Mouse (Mus musculus): Measurements from ENCODE around the gene Olfr1501. TPM values are rescaled to one million over a fixed set of nuclear protein-coding genes. Genes with fewer than 3 reads are reported as not detected.
"Not testable (repeated sequence)": the region's sequence is repeated elsewhere in the genome, so short reads cannot be mapped to it uniquely, and the experiment has no call there.

The Olfr1501 gene
- not detected in 2 replicates for polyA plus RNA-seq (2014; fragmentation: Nextera tagmentation; extraction: Ambion mirVana)

GRCm38 (mm10) chr19:13850592-13850991 is at the start of gene Olfr1501:
Gene Olfr1501, minus strand, starts transcription at chr19:13850692.
- H3K27me3 ChIP-seq (ENCODE audit: control insufficient read depth, insufficient read depth, low read length); H3K27ac ChIP-seq; H3K36me3 ChIP-seq (replicated peaks; ENCODE audit: control insufficient read depth, insufficient read depth); H3K4me1 ChIP-seq (replicated peaks; ENCODE audit: control insufficient read depth, insufficient read depth, low read length); DNase-seq (ENCODE audit: low spot score); H3K9me3 ChIP-seq (ENCODE audit: control insufficient read depth, low read length); H3K4me3 ChIP-seq (replicated peaks; ENCODE audit: low read length); H3K9ac ChIP-seq; ATAC-seq (ENCODE audit: low FRiP score); H3K4me2 ChIP-seq (replicated peaks): not testable (repeated sequence)

GRCm38 (mm10) chr19:13897828-13898227 is 47.3 kb upstream of the Olfr1501 start, which contains the start of gene Olfr1504:
Gene Olfr1504, minus strand, starts transcription at chr19:13897928.
- no peaks in the 10 kb centered on the region for H3K9me3 ChIP-seq (ENCODE audit: control insufficient read depth, low read length)
- WGBS, result 72% methylated on average over 1 of the region's 1 CpGs
- H3K4me2 ChIP-seq (replicated peaks), result no peak within 1 kb of the TSS
- H3K27ac ChIP-seq, result no peak within 1 kb of the TSS
- H3K27me3 ChIP-seq (ENCODE audit: control insufficient read depth, insufficient read depth, low read length), result no peaks in the 10 kb centered on the region
- no peak within 1 kb of the TSS for H3K9ac ChIP-seq
- no peaks in the 10 kb centered on the region for H3K36me3 ChIP-seq (replicated peaks; ENCODE audit: control insufficient read depth, insufficient read depth)
- DNase-seq (ENCODE audit: low spot score), result no peak
- no peak within 1 kb of the TSS for H3K4me3 ChIP-seq (replicated peaks; ENCODE audit: low read length)
- H3K4me1 ChIP-seq (replicated peaks; ENCODE audit: control insufficient read depth, insufficient read depth, low read length), result no peaks in the 10 kb centered on the region
- ATAC-seq (ENCODE audit: low FRiP score), result no peak

GRCm38 (mm10) chr19:13861495-13861894 is 11.0 kb upstream of the Olfr1501 start, which contains the start of gene Olfr1502:
Gene Olfr1502, plus strand, starts transcription at chr19:13861795.
- H3K4me3 ChIP-seq (replicated peaks; ENCODE audit: low read length), result no peak within 1 kb of the TSS
- DNase-seq (ENCODE audit: low spot score), result no peak
- H3K36me3 ChIP-seq (replicated peaks; ENCODE audit: control insufficient read depth, insufficient read depth), result no peaks in the 10 kb centered on the region
- no peaks in the 10 kb centered on the region for H3K27me3 ChIP-seq (ENCODE audit: control insufficient read depth, insufficient read depth, low read length)
- H3K9ac ChIP-seq, result no peak within 1 kb of the TSS
- no peak within 1 kb of the TSS for H3K4me2 ChIP-seq (replicated peaks)
- H3K27ac ChIP-seq, result no peak within 1 kb of the TSS
- no peaks in the 10 kb centered on the region for H3K9me3 ChIP-seq (ENCODE audit: control insufficient read depth, low read length)
- H3K4me1 ChIP-seq (replicated peaks; ENCODE audit: control insufficient read depth, insufficient read depth, low read length), result no peaks in the 10 kb centered on the region
- 92% methylated on average over 1 of the region's 1 CpGs for WGBS
- no peak for ATAC-seq (ENCODE audit: low FRiP score)

- Histone ChIP-seq H3K4me2 (replicated peaks) (no peak within 1 kb of the TSS), H3K9ac (no peak within 1 kb of the TSS), H3K27ac (no peak within 1 kb of the TSS), H3K36me3 (replicated peaks; ENCODE audit: control insufficient read depth, insufficient read depth) (no peaks in the 10 kb centered on the region), H3K27me3 (ENCODE audit: control insufficient read depth, insufficient read depth, low read length) (no peaks in the 10 kb centered on the region), H3K4me1 (replicated peaks; ENCODE audit: control insufficient read depth, insufficient read depth, low read length) (no peaks in the 10 kb centered on the region), H3K9me3 (ENCODE audit: control insufficient read depth, low read length) (no peaks in the 10 kb centered on the region), H3K4me3 (replicated peaks; ENCODE audit: low read length) (no peak within 1 kb of the TSS)
- ATAC-seq (ENCODE audit: low FRiP score) (no peak), DNase-seq (ENCODE audit: low spot score) (no peak)
Measured at GRCm38 (mm10) chr19:13830388-13830787, 20.1 kb downstream of the Olfr1501 start, which contains the start of gene Olfr1500. Gene Olfr1500, minus strand, starts transcription at chr19:13830488.

- Histone ChIP-seq H3K36me3 (replicated peaks; ENCODE audit: control insufficient read depth, insufficient read depth) (no peaks in the 10 kb centered on the region), H3K27ac (no peak overlapping the region), H3K9me3 (ENCODE audit: control insufficient read depth, low read length) (no peaks in the 10 kb centered on the region), H3K9ac (no peak overlapping the region), H3K4me3 (replicated peaks; ENCODE audit: low read length) (no peak overlapping the region), H3K4me2 (replicated peaks) (no peak overlapping the region), H3K4me1 (replicated peaks; ENCODE audit: control insufficient read depth, insufficient read depth, low read length) (no peaks in the 10 kb centered on the region), H3K27me3 (ENCODE audit: control insufficient read depth, insufficient read depth, low read length) (no peaks in the 10 kb centered on the region)
- DNase-seq (ENCODE audit: low spot score) (no peak), ATAC-seq (ENCODE audit: low FRiP score) (no peak)
- 81% methylated on average over 3 of the region's 3 CpGs for WGBS
Measured at GRCm38 (mm10) chr19:13828447-13828846, 22.0 kb downstream of the Olfr1501 start.

- no peak for ATAC-seq (ENCODE audit: low FRiP score)
- WGBS, result 74% methylated on average over 5 of the region's 5 CpGs
Measured at GRCm38 (mm10) chr19:13820847-13821246, 29.6 kb downstream of the Olfr1501 start.

GRCm38 (mm10) chr19:13819347-13819746 is 31.1 kb downstream of the Olfr1501 start, which contains the start of gene Olfr1499:
Gene Olfr1499, minus strand, starts transcription at chr19:13819447.
- H3K36me3 ChIP-seq (replicated peaks; ENCODE audit: control insufficient read depth, insufficient read depth), result no peaks in the 10 kb centered on the region
- no peak within 1 kb of the TSS for H3K27ac ChIP-seq
- DNase-seq (ENCODE audit: low spot score), result no peak
- H3K4me1 ChIP-seq (replicated peaks; ENCODE audit: control insufficient read depth, insufficient read depth, low read length), result no peaks in the 10 kb centered on the region
- H3K27me3 ChIP-seq (ENCODE audit: control insufficient read depth, insufficient read depth, low read length), result no peaks in the 10 kb centered on the region
- no peak within 1 kb of the TSS for H3K4me3 ChIP-seq (replicated peaks; ENCODE audit: low read length)
- ATAC-seq (ENCODE audit: low FRiP score), result no peak
- no peaks in the 10 kb centered on the region for H3K9me3 ChIP-seq (ENCODE audit: control insufficient read depth, low read length)
- H3K4me2 ChIP-seq (replicated peaks), result no peak within 1 kb of the TSS
- no peak within 1 kb of the TSS for H3K9ac ChIP-seq

More at GRCm38 (mm10) chr19:13820847-13821246, 29.6 kb downstream of the Olfr1501 start:
- Histone ChIP-seq H3K27ac (no peak overlapping the region), H3K4me2 (replicated peaks) (no peak overlapping the region), H3K9me3 (ENCODE audit: control insufficient read depth, low read length) (no peaks in the 10 kb centered on the region), H3K36me3 (replicated peaks; ENCODE audit: control insufficient read depth, insufficient read depth) (no peaks in the 10 kb centered on the region), H3K4me1 (replicated peaks; ENCODE audit: control insufficient read depth, insufficient read depth, low read length) (no peaks in the 10 kb centered on the region), H3K4me3 (replicated peaks; ENCODE audit: low read length) (no peak overlapping the region), H3K9ac (no peak overlapping the region), H3K27me3 (ENCODE audit: control insufficient read depth, insufficient read depth, low read length) (no peaks in the 10 kb centered on the region)
- DNase-seq (ENCODE audit: low spot score), result no peak

GRCm38 (mm10) chr19:13818827-13819226 is 31.7 kb downstream of the Olfr1501 start:
- ATAC-seq (ENCODE audit: low FRiP score) (no peak), DNase-seq (ENCODE audit: low spot score) (peak; percentile 58)
- no peak overlapping the region for H3K4me2 ChIP-seq (replicated peaks)
- no peaks in the 10 kb centered on the region for H3K9me3 ChIP-seq (ENCODE audit: control insufficient read depth, low read length)
- 40% methylated on average over 5 of the region's 5 CpGs for WGBS
- no peaks in the 10 kb centered on the region for H3K4me1 ChIP-seq (replicated peaks; ENCODE audit: control insufficient read depth, insufficient read depth, low read length)
- no peaks in the 10 kb centered on the region for H3K27me3 ChIP-seq (ENCODE audit: control insufficient read depth, insufficient read depth, low read length)
- no peak overlapping the region for H3K27ac ChIP-seq
- no peaks in the 10 kb centered on the region for H3K36me3 ChIP-seq (replicated peaks; ENCODE audit: control insufficient read depth, insufficient read depth)
- H3K9ac ChIP-seq, result no peak overlapping the region
- H3K4me3 ChIP-seq (replicated peaks; ENCODE audit: low read length), result no peak overlapping the region

GRCm38 (mm10) chr19:13812823-13813222 is 37.7 kb downstream of the Olfr1501 start:
- Histone ChIP-seq H3K27me3 (ENCODE audit: control insufficient read depth, insufficient read depth, low read length) (no peaks in the 10 kb centered on the region), H3K4me1 (replicated peaks; ENCODE audit: control insufficient read depth, insufficient read depth, low read length) (no peaks in the 10 kb centered on the region), H3K36me3 (replicated peaks; ENCODE audit: control insufficient read depth, insufficient read depth) (no peaks in the 10 kb centered on the region), H3K9me3 (ENCODE audit: control insufficient read depth, low read length) (no peaks in the 10 kb centered on the region), H3K27ac (no peak overlapping the region), H3K4me3 (replicated peaks; ENCODE audit: low read length) (no peak overlapping the region), H3K4me2 (replicated peaks) (no peak overlapping the region), H3K9ac (no peak overlapping the region)
- DNase-seq (ENCODE audit: low spot score) (no peak), ATAC-seq (ENCODE audit: low FRiP score) (no peak)
- WGBS, result 62% methylated on average over 2 of the region's 2 CpGs

- not testable (repeated sequence) for ATAC-seq (ENCODE audit: low FRiP score); H3K9me3 ChIP-seq (ENCODE audit: control insufficient read depth, low read length)
- 60% methylated on average over 1 of the region's 1 CpGs for WGBS
Measured at GRCm38 (mm10) chr19:13805486-13805885, 45.0 kb downstream of the Olfr1501 start.

More at GRCm38 (mm10) chr19:13805486-13805885, 45.0 kb downstream of the Olfr1501 start:
- not testable (repeated sequence) for H3K9ac ChIP-seq; H3K4me3 ChIP-seq (replicated peaks; ENCODE audit: low read length); H3K27ac ChIP-seq; H3K36me3 ChIP-seq (replicated peaks; ENCODE audit: control insufficient read depth, insufficient read depth); H3K4me1 ChIP-seq (replicated peaks; ENCODE audit: control insufficient read depth, insufficient read depth, low read length); DNase-seq (ENCODE audit: low spot score); H3K4me2 ChIP-seq (replicated peaks); H3K27me3 ChIP-seq (ENCODE audit: control insufficient read depth, insufficient read depth, low read length)

All from hindbrain, embryonic 14.5 days (tissue).